Mouse (Mus musculus) naive thymus-derived CD4-positive, alpha-beta T cell, adult 2 months (primary cell): ENCODE measurements at regions not wholly inside any gene's neighbourhood (a gene's known extent, or its start where the extent isn't known, plus 50 kb on each side); places are given as distances from the start of the nearest gene placed in this dataset.

Experiments
- DNase-seq: peaks from one replicate; pipeline ENCODE4 v3.0.0-alpha.2; 2011; ENCODE audit warnings: low read depth

- no peak for DNase-seq
Observed at GRCm38 (mm10) chr9:62220451-62220850, 61.6 kb downstream of the Spesp1 start.

GRCm38 (mm10) chr9:62215151-62215859 lies 66.7 kb downstream of the Spesp1 start:
- DNase-seq: no peak

DNA sequence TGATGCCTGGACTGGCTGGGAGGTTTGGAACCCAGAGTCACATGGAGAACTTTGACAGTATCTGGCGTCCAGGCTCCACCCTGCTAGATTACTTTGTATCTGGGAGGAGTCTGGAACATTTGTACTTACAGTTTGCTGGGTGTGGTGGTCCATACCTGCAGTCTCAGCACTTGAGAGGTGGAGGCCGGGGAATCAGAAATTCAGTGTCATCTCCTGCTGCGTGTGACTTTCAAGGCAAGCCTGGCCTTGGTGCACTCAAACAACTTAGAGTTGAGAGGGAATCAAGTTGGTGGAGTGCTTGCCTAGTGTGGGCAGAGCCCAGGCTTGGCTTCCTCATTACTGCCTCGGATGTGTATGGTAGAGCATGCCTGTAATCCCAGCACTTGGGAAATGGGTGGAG lies 67.5 kb downstream of the Spesp1 start:
- no peak for DNase-seq

DNA sequence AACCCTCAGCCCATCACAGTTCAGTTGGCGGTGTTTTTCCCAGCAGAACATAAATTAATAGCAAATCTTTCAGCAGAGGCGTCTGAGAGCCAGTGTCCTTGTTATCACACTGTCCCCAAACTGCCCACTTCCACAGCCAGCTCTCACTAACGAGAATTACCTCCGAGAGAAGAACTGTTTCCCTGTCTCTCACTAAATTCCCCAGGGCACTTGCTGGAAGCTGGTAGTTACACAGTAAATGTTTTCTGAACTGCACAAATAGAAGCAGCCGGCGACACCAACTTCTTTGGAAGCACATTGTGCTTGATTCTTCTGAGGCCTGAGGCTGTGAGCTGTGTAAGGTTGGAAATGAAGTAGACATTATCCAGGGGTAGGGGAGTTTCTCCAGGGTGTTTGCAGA lies 69.4 kb downstream of the Spesp1 start:
- no peak for DNase-seq

- DNase-seq: no peak
Observed at GRCm38 (mm10) chr9:62210815-62211214, 71.2 kb downstream of the Spesp1 start.

- DNase-seq: no peak
Observed at GRCm38 (mm10) chr9:62208436-62208835, 73.6 kb downstream of the Spesp1 start.

DNA sequence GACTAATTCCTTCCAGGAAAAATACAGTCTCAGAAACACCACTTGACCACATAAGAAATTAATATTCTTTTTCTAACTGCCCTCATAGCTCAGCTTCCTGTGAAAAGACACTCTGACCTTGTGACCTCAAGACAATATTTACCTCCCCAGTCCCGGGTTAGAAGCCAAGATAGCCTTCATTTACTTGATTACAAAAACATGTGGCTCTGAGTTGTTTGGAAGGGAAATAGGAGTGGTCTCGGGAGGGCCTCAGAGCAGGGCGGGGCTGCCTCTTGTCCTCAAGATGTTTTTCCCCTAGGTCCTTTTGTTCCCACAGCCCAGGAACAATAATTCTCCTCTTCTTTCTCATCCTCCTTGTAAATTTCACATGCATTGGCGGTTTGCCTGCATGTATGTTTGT lies 76.7 kb downstream of the Spesp1 start:
- no peak for DNase-seq

DNA sequence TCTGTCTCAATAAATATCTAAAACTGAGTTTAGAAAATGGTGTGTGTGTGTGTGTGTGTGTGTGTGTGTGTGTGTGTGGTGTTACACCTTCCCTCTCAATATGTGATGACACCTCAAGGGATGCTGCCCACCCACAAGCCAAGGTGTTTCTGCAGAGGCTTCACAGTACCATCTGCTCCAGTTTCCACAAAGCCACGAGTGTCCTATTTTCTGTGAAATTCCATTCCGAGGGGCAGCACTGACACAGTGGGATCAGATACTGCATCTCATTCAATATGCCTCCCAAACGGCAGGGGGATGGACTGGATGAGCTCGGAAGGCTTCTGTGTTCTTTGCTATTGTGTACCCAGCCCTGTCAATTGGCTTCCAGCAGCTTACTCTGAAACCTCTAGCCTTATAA lies 78.5 kb downstream of the Spesp1 start:
- DNase-seq: no peak

DNA sequence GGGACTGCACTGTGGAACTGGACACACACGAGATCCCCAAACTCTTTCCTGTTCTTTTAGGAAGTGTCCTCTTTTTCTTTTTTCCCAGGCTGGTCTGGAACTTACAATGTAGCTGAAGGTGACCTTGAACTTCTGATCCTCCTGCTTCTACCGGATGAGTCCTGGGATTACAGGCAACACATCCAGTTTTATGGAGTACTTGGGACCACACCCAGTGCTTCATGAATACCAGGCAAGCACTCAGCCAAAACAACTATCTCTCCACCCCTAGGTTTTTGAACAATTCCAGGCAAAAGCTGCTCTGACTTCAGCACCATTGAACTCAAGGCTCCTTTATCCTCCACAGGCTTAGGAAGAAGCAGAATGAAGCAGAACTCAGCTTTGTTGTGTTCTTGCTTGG lies 79.7 kb downstream of the Spesp1 start:
- no peak for DNase-seq

DNA sequence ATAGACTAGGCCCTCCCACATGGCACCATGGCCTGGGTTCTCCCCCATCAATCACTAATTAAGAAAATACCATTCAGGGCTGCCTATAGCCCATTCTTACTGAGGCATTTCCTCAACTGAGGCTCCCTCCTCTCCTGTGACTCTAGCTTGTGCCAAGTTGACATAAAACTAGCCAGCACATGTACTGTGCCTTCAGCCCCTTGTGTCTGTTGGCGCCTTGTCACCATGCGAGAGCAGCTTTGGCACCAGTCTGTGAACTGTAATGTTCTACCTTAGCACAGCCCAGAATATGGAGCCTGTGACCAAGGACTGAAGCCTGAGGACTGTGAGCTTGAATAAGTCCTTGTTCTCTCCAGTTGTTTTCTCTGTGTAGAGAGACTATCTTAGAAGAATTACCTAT lies 75.0 kb upstream of the Glce start:
- no peak for DNase-seq

DNA sequence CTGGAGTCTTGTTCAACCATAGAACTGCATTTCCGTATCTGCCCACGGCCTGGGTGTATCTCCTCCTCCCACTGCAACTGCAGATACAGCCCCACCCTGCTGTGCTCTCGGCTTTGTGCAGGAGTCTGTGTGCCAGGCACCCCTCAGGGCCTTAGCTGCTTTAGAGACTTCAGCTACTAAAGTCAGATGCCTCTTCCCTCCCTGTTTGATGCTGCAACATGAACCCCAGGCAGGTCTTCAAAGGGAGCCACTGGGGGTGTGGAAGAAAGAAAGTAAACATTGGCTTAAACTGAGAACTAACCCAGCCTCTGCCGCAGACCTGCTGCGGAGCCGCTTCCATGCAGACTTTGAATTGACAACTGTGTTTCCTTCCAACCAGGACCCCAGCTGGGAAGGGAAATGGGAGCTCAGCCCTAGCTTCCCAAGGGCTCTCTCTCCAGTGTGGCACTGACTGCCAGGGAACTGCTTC lies 70.0 kb upstream of the Glce start:
- peak; percentile 26 for DNase-seq

DNA sequence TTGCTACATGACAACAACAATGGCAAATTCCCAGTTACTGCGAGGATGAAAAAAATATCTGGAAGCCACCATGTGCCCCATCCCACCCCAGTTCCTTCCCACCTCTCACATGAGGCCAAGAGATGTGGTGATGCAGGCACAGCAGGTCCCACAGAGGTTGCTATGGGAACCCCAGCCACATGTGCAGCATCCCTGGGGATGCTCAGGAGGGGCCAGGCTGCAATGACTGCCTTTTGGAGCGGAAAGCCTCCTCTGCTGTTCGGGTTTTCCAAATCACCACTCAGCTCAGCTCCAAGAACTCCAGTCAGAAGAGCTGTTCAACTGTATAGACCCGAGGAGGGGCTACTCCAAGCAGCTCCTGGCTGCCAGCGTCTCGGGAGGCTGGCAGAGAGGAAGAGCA lies 68.0 kb upstream of the Glce start:
- DNase-seq: no peak

DNA sequence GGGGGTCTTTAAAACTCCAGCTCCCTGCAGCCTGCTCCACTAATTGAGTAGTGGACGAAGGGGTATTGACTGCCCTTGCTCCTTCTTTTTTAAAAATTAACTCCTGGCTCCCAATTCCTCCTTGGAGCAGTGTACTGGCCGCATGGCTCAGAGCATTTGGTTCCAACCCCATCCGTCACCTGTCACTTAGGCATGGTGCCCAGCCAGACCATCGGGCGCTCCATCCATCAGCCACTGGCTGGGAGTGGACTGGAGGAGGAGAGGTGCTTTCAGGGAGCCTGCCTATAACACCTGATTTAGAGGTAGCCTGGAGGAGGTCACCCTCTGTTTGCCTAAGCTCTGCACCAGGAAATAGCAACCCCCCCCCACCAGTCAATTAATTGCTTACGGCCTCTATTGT lies 66.4 kb upstream of the Glce start:
- no peak for DNase-seq

DNA sequence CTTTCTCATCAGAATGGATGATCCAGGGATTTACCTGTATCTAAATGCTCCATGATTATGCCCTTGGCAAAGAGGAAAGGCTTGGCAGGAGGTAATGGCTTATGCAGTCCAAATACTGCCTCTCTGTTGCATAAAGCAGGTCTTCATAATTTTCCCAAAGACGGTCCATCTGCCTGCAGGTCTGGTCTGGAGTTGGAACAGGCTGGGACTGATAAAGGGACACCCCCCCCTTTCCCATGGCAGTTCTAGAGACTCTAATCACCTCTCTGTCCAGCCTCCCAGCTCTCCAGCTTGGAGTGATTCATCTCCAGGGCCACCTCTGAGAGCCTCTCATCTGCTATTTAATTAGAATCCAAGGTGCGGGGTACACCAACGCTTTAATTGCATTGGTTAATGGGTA lies 65.9 kb upstream of the Glce start:
- no peak for DNase-seq

GRCm38 (mm10) chr9:62186886-62187285 lies 64.4 kb upstream of the Glce start:
- no peak for DNase-seq

DNA sequence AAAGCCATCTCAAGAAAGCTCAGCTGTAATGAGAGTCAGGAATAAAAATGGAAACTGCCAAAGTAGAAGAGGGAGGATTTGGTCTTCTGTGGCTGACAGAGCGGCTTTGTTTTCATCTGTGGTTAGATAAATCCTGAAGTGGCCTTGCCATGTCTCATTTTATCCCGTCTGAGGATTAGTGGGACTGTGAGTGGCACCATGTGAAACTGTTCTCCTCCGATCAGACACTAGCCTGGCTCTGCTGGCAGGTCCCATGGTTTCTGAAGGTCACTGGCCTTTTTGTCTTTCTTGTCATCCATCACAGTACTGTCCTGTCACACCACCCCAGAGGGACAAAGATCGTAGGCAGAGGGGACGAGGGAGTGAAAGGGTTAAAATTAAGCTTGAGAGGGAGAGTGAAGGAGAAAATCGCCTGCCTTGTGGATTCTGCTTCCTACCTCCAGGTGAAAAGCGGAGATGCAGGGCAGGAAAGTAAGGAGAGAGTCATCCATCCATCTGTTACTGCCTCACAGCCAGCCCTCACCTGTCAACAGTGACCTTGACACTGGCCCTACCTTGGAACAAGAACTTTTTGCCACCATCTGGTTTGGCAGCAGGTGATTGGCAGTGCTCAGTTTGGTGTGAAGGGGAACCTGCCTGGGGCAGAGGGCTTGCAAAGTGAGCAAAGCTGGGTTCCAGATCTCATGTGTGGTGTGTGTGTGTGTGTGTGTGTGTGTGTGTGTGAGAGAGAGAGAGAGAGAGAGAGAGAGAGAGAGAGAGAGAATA lies 63.2 kb upstream of the Glce start:
- DNase-seq: no peak

DNA sequence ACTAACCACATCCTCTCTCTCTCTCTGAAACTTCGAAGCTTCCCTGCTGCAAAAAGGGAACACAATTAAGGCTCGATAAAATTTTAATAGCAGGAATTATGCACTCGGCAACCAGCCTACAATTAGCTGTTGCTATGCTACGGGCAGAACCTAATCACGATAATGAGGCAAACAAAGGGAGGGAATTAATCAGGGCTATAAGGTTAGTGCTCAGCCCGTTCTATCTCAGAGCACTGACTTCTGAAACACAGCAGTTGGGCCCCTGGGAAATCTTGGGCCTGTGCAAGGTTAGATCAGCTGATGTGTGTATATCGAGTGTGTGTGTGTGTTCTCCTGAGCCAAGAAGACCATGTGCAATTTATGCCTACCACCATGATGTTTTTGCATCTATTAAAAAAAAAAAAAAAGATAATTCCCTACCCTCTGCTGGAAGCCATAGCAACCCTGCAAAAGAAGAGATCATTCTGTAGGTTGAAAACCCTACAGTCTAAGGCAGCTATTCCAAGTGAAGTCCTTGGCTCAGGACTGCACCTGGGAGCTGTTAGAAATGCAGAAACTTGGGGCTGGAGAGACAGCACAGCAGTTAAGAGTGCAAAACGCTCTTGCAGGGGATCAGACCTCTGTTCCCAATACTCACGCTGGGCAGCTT lies 58.9 kb upstream of the Glce start:
- DNase-seq: no peak

DNA sequence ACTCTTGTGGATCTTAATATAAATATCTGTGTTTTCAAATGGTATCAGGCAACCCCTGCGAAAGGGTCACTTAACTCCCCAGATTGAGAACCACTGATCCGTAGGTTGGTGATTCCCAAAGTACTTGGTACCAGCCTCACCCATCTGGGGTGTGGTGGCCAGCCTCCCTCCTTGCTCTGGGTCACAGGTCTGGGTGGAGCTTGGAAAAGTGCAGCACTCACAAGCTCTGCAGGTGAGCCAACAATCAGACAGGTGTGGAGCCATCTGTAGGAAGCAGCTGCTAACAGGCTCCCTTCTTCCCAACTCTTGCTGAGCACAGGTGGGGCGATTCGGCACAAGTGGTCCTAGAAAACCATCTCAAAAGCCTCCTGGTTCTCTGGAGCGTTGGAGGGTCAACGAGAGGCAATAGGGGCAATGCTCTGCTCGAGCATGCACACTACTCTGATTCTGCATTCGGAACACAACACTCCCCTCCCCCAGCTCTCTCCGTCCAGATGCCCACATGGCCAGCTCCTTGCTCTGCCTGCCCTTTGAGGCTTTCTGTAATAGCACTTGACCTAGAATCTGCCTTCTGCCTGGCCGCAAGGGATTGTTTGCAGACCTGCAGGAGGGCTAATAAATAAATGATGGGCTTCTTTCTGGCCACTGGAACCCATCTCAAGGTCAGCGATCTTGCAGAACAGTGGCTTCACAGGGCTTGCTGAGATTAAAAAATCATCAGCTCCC lies 58.2 kb upstream of the Glce start:
- no peak for DNase-seq

GRCm38 (mm10) chr9:62174651-62175050 lies 52.2 kb upstream of the Glce start:
- DNase-seq: no peak
